ENCODE assay signal across 31 mouse cellular contexts in genomic region chr2:149931111-149931510, GRCm38 (mm10).
DNase-seq lines count a peak whose midpoint lies in the region; ATAC-seq lines count a peak whose summit lies in the region.
"Had no signal": no experiment of that assay in that cellular context is flagged by ENCODE, and none has a peak within 500 bp of the region (broad histone marks: within the 10 kb centered on the region; RNA-seq: fewer than 3 reads in every experiment).

No protein-coding gene starts in this region.

- H3K27me3 ChIP-seq in intestine, embryonic 14.5 days (replicated peaks; ENCODE audit: control insufficient read depth, insufficient read depth, low read length): no peaks in the 10 kb centered on the region
- H3K27me3 ChIP-seq in intestine, embryonic 15.5 days (replicated peaks): no peaks in the 10 kb centered on the region
- H3K27me3 ChIP-seq in embryonic facial prominence, embryonic 10.5 days (replicated peaks; ENCODE audit: low read depth, poor library complexity, severe bottlenecking): no peaks in the 10 kb centered on the region
- H3K27me3 ChIP-seq in limb, embryonic 11.5 days (ENCODE audit: control insufficient read depth, insufficient read depth, low read length): no peaks in the 10 kb centered on the region
- H3K27me3 ChIP-seq: forebrain, embryonic 13.5 days; heart, embryonic 12.5 days; liver, embryonic 15.5 days had no signal

- H3K27ac ChIP-seq in intestine, embryonic 14.5 days (ENCODE audit: low read depth): no peak overlapping the region
- no peak overlapping the region for H3K27ac ChIP-seq in intestine, embryonic 15.5 days
- H3K27ac ChIP-seq in embryonic facial prominence, embryonic 10.5 days (replicated peaks): no peak overlapping the region
- no peak overlapping the region for H3K27ac ChIP-seq in limb, embryonic 11.5 days (replicated peaks; ENCODE audit: low read depth, low read length)
- H3K27ac ChIP-seq: forebrain, embryonic 13.5 days; heart, adult 2 months; hindbrain, embryonic 14.5 days; kidney, postnatal 0 days; liver, embryonic 15.5 days had no signal

- H3K4me2 ChIP-seq in intestine, embryonic 14.5 days (ENCODE audit: low read length): no peak overlapping the region
- H3K4me2 ChIP-seq in intestine, embryonic 15.5 days (replicated peaks): no peak overlapping the region
- H3K4me2 ChIP-seq in limb, embryonic 11.5 days (ENCODE audit: low read depth, severe bottlenecking): no peak overlapping the region
- H3K4me2 ChIP-seq: forebrain, embryonic 13.5 days; heart, embryonic 12.5 days; hindbrain, embryonic 14.5 days; liver, embryonic 15.5 days; lung, embryonic 14.5 days had no signal

- no peaks in the 10 kb centered on the region for H3K9me3 ChIP-seq in intestine, embryonic 14.5 days (ENCODE audit: control insufficient read depth, low read length)
- no peaks in the 10 kb centered on the region for H3K9me3 ChIP-seq in intestine, embryonic 15.5 days
- no peaks in the 10 kb centered on the region for H3K9me3 ChIP-seq in embryonic facial prominence, embryonic 10.5 days
- no peaks in the 10 kb centered on the region for H3K9me3 ChIP-seq in limb, embryonic 11.5 days (ENCODE audit: control insufficient read depth, low read length)
- H3K9me3 ChIP-seq: forebrain, embryonic 13.5 days; heart, embryonic 12.5 days; liver, embryonic 15.5 days had no signal

- WGBS in intestine, embryonic 14.5 days: 54% methylated on average over 2 of the region's 2 CpGs
- 72% methylated on average over 2 of the region's 2 CpGs for WGBS in intestine, embryonic 15.5 days
- WGBS in embryonic facial prominence, embryonic 10.5 days: 40% methylated on average over 2 of the region's 2 CpGs
- WGBS in limb, embryonic 11.5 days: 26% methylated on average over 2 of the region's 2 CpGs

- no peak overlapping the region for H3K9ac ChIP-seq in intestine, embryonic 14.5 days (ENCODE audit: low read length)
- H3K9ac ChIP-seq in intestine, embryonic 15.5 days: no peak overlapping the region
- no peak overlapping the region for H3K9ac ChIP-seq in limb, embryonic 11.5 days (ENCODE audit: low read length)
- H3K9ac ChIP-seq: forebrain, embryonic 13.5 days; heart, embryonic 12.5 days; hindbrain, embryonic 14.5 days; liver, embryonic 15.5 days; lung, embryonic 14.5 days had no signal

- H3K4me3 ChIP-seq in intestine, embryonic 14.5 days (ENCODE audit: low read depth, low read length): no peak overlapping the region
- no peak overlapping the region for H3K4me3 ChIP-seq in intestine, embryonic 15.5 days (replicated peaks)
- no peak overlapping the region for H3K4me3 ChIP-seq in embryonic facial prominence, embryonic 10.5 days
- H3K4me3 ChIP-seq in limb, embryonic 11.5 days (ENCODE audit: low read depth, low read length): no peak overlapping the region
- H3K4me3 ChIP-seq: forebrain, embryonic 13.5 days; heart, adult 2 months; heart, embryonic 12.5 days; liver, embryonic 15.5 days had no signal

- no peak for ATAC-seq in intestine, embryonic 14.5 days (replicated peaks; ENCODE audit: low FRiP score, low TSS enrichment, low read depth)
- no peak for ATAC-seq in intestine, embryonic 15.5 days
- 0 out of 2 replicates have a peak, but pooled peaks have one; percentile 11 for ATAC-seq in limb, embryonic 11.5 days (ENCODE audit: insufficient number of reproducible peaks, low FRiP score, low TSS enrichment, low read depth)
- ATAC-seq in cerebellum, adult (ENCODE audit: insufficient number of reproducible peaks, low FRiP score, low TSS enrichment): no peak
- ATAC-seq: activated CD4-positive, CD25-positive, alpha-beta regulatory T cell, adult 4 months; CD4-positive, CD25-positive, alpha-beta regulatory T cell, adult 4 months; forebrain, embryonic 13.5 days; inflammation-experienced regulatory T-cells, adult 6 months; midbrain, embryonic 16.5 days had no signal

- no peaks in the 10 kb centered on the region for H3K36me3 ChIP-seq in intestine, embryonic 14.5 days (ENCODE audit: control insufficient read depth, insufficient read depth, low read length)
- H3K36me3 ChIP-seq in intestine, embryonic 15.5 days: no peaks in the 10 kb centered on the region
- H3K36me3 ChIP-seq in embryonic facial prominence, embryonic 10.5 days (replicated peaks): no peaks in the 10 kb centered on the region
- no peaks in the 10 kb centered on the region for H3K36me3 ChIP-seq in limb, embryonic 11.5 days (ENCODE audit: control insufficient read depth, insufficient read depth, low read length)
- H3K36me3 ChIP-seq: heart, embryonic 12.5 days; liver, embryonic 15.5 days had no signal

- DNase-seq in adrenal gland, adult 8-10 months: peak; percentile 22
- no peak for DNase-seq in adrenal gland, adult 18-20 months (ENCODE audit: low spot score in 2 of 2)
- peak; percentile 23 for DNase-seq in intestine, embryonic 14.5 days (ENCODE audit: low spot score)
- peak; percentile 22 for DNase-seq in embryonic facial prominence, embryonic 10.5 days (ENCODE audit: low spot score)
- DNase-seq in limb, embryonic 11.5 days (ENCODE audit: low spot score): peak; percentile 49
- DNase-seq in urinary bladder, adult 18-20 months (ENCODE audit: low spot score in 2 of 2): no peak
- DNase-seq: cerebellum, adult 11-12 months; cerebellum, postnatal 14 days; heart, adult 2 months; heart, postnatal 4 days; kidney, adult 2 months; kidney, postnatal 4 days; layer of hippocampus, postnatal 36 days; left cerebral cortex, postnatal 4 days; lung, embryonic 14.5 days; lung, postnatal 14 days; right cerebral cortex, adult 18-20 months; right cerebral cortex, postnatal 4 days; thymus, adult 2 months; thymus, postnatal 36 days had no signal

- no peaks in the 10 kb centered on the region; the same call in 1 of the 2 replicates for H3K4me1 ChIP-seq in intestine, embryonic 14.5 days (replicated peaks; ENCODE audit: control insufficient read depth, insufficient read depth, low read length)
- 0 out of 2 replicates have a peak, but pooled peaks cover 4% of the 10 kb centered on the region for H3K4me1 ChIP-seq in intestine, embryonic 15.5 days (replicated peaks)
- peaks cover 31% of the 10 kb centered on the region for H3K4me1 ChIP-seq in embryonic facial prominence, embryonic 10.5 days
- peaks cover 13% of the 10 kb centered on the region; the same call in 1 of the 2 replicates for H3K4me1 ChIP-seq in limb, embryonic 11.5 days (ENCODE audit: control insufficient read depth, insufficient read depth, low read length)
- H3K4me1 ChIP-seq: forebrain, embryonic 13.5 days; liver, embryonic 15.5 days had no signal

Comparison
In these comparisons a context has a peak if more than half of its experiments do, and no peak if none do; other contexts are left out.
1. DNase-seq: peak in adrenal gland, adult 8-10 months (single experiment), intestine, embryonic 14.5 days (single experiment), embryonic facial prominence, embryonic 10.5 days (single experiment) and limb, embryonic 11.5 days (single experiment); none in adrenal gland, adult 18-20 months (0 of 2) and urinary bladder, adult 18-20 months (0 of 2).